Mouse (Mus musculus) cerebellum, adult 9-11 months (tissue): Measurements from ENCODE around the gene Fam43b.
A peak's percentile ranks its signal among the peaks of the same experiment; 100 is the strongest.

Experiments
- DNase-seq: peaks from one replicate; pipeline ENCODE4 v3.0.0; 2022

Fam43b gene

GRCm38 (mm10) chr4:138347280-138347679 lies 49.0 kb downstream of the Fam43b start:
- no peak for DNase-seq

- peak; percentile 60 for DNase-seq
Observed at GRCm38 (mm10) chr4:138344891-138345545, 51.3 kb downstream of the Fam43b start.
